Mouse (Mus musculus): ENCODE measurements around the gene Pld1. TPM values are rescaled to one million over a fixed set of nuclear protein-coding genes. Genes with fewer than 3 reads are reported as not detected.

Gene Pld1
- polyA plus RNA-seq, 1 experiment = 9.0 TPM

- H3K4me1 ChIP-seq (ENCODE audit: control insufficient read depth, insufficient read depth, low read length) = no peaks in the 10 kb centered on the region
- no peak for DNase-seq
- no peak overlapping the region for H3K4me3 ChIP-seq (replicated peaks; ENCODE audit: extremely low read depth, low read depth, low read length)
- TF ChIP-seq POLR2A (IDR thresholded peaks at IDR 0.05; ENCODE audit: borderline replicate concordance, extremely low read depth, low read depth, low read length) = no peak
- TF ChIP-seq CTCF (IDR thresholded peaks at IDR 0.05; ENCODE audit: insufficient read depth, low read length) = no peak
- WGBS = 66% methylated on average over 3 of the region's 3 CpGs
Measured at GRCm38 (mm10) chr3:27961162-27961561, 22.7 kb downstream of the Pld1 start.

GRCm38 (mm10) chr3:27963795-27964201, 25.3 kb downstream of the Pld1 start:
- no peak for DNase-seq
- TF ChIP-seq POLR2A (IDR thresholded peaks at IDR 0.05; ENCODE audit: borderline replicate concordance, extremely low read depth, low read depth, low read length) (no peak), CTCF (IDR thresholded peaks at IDR 0.05; ENCODE audit: insufficient read depth, low read length) (no peak)
- Histone ChIP-seq H3K4me1 (ENCODE audit: control insufficient read depth, insufficient read depth, low read length) (no peaks in the 10 kb centered on the region), H3K4me3 (replicated peaks; ENCODE audit: extremely low read depth, low read depth, low read length) (no peak overlapping the region)
- WGBS = 41% methylated on average over 6 of the region's 6 CpGs

- no peak overlapping the region for H3K4me3 ChIP-seq (replicated peaks; ENCODE audit: extremely low read depth, low read depth, low read length)
- no peaks in the 10 kb centered on the region for H3K4me1 ChIP-seq (ENCODE audit: control insufficient read depth, insufficient read depth, low read length)
- TF ChIP-seq CTCF (IDR thresholded peaks at IDR 0.05; ENCODE audit: insufficient read depth, low read length) (no peak), POLR2A (IDR thresholded peaks at IDR 0.05; ENCODE audit: borderline replicate concordance, extremely low read depth, low read depth, low read length) (no peak)
- DNase-seq = no peak
- 79% methylated on average over 8 of the region's 8 CpGs for WGBS
Measured at GRCm38 (mm10) chr3:27968671-27969070, 30.2 kb downstream of the Pld1 start.

GRCm38 (mm10) chr3:27973936-27974335, 35.4 kb downstream of the Pld1 start:
- WGBS = 90% methylated on average over 7 of the region's 7 CpGs
- TF ChIP-seq POLR2A (IDR thresholded peaks at IDR 0.05; ENCODE audit: borderline replicate concordance, extremely low read depth, low read depth, low read length) = no peak
- no peak for TF ChIP-seq CTCF (IDR thresholded peaks at IDR 0.05; ENCODE audit: insufficient read depth, low read length)
- no peak for DNase-seq
- Histone ChIP-seq H3K4me1 (ENCODE audit: control insufficient read depth, insufficient read depth, low read length) (no peaks in the 10 kb centered on the region; the same call in 1 of the 2 replicates), H3K4me3 (replicated peaks; ENCODE audit: extremely low read depth, low read depth, low read length) (no peak overlapping the region)

GRCm38 (mm10) chr3:27974981-27975380, 36.5 kb downstream of the Pld1 start:
- WGBS = 99% methylated on average over 3 of the region's 3 CpGs

GRCm38 (mm10) chr3:27976931-27977544, 38.5 kb downstream of the Pld1 start:
- DNase-seq = no peak
- WGBS = 61% methylated on average over 10 of the region's 10 CpGs
- TF ChIP-seq POLR2A (IDR thresholded peaks at IDR 0.05; ENCODE audit: borderline replicate concordance, extremely low read depth, low read depth, low read length) (no peak), CTCF (IDR thresholded peaks at IDR 0.05; ENCODE audit: insufficient read depth, low read length) (no peak)
- no peak overlapping the region for H3K4me3 ChIP-seq (replicated peaks; ENCODE audit: extremely low read depth, low read depth, low read length)
- no peaks in the 10 kb centered on the region; the same call in 1 of the 2 replicates for H3K4me1 ChIP-seq (ENCODE audit: control insufficient read depth, insufficient read depth, low read length)

More at GRCm38 (mm10) chr3:27974981-27975380, 36.5 kb downstream of the Pld1 start:
- no peak for DNase-seq
- no peak for TF ChIP-seq CTCF (IDR thresholded peaks at IDR 0.05; ENCODE audit: insufficient read depth, low read length)
- TF ChIP-seq POLR2A (IDR thresholded peaks at IDR 0.05; ENCODE audit: borderline replicate concordance, extremely low read depth, low read depth, low read length) = no peak
- Histone ChIP-seq H3K4me1 (ENCODE audit: control insufficient read depth, insufficient read depth, low read length) (no peaks in the 10 kb centered on the region; the same call in 1 of the 2 replicates), H3K4me3 (replicated peaks; ENCODE audit: extremely low read depth, low read depth, low read length) (no peak overlapping the region)

- TF ChIP-seq POLR2A (IDR thresholded peaks at IDR 0.05; ENCODE audit: borderline replicate concordance, extremely low read depth, low read depth, low read length) = no peak
- TF ChIP-seq CTCF (IDR thresholded peaks at IDR 0.05; ENCODE audit: insufficient read depth, low read length) = no peak
- no peaks in the 10 kb centered on the region; the same call in 1 of the 2 replicates for H3K4me1 ChIP-seq (ENCODE audit: control insufficient read depth, insufficient read depth, low read length)
- DNase-seq = no peak
- H3K4me3 ChIP-seq (replicated peaks; ENCODE audit: extremely low read depth, low read depth, low read length) = no peak overlapping the region
- 57% methylated on average over 9 of the region's 9 CpGs for WGBS
Measured at GRCm38 (mm10) chr3:27978030-27978723, 39.7 kb downstream of the Pld1 start.

- 65% methylated on average over 4 of the region's 4 CpGs for WGBS
- H3K4me1 ChIP-seq (ENCODE audit: control insufficient read depth, insufficient read depth, low read length) = peaks cover 3% of the 10 kb centered on the region
- H3K4me3 ChIP-seq (replicated peaks; ENCODE audit: extremely low read depth, low read depth, low read length) = no peak overlapping the region
- no peak for TF ChIP-seq CTCF (IDR thresholded peaks at IDR 0.05; ENCODE audit: insufficient read depth, low read length)
- no peak for TF ChIP-seq POLR2A (IDR thresholded peaks at IDR 0.05; ENCODE audit: borderline replicate concordance, extremely low read depth, low read depth, low read length)
- DNase-seq = no peak
Measured at GRCm38 (mm10) chr3:27981591-27981990, 43.1 kb downstream of the Pld1 start.

GRCm38 (mm10) chr3:27982436-27983017, 44.0 kb downstream of the Pld1 start:
- Histone ChIP-seq H3K4me3 (replicated peaks; ENCODE audit: extremely low read depth, low read depth, low read length) (no peak overlapping the region), H3K4me1 (ENCODE audit: control insufficient read depth, insufficient read depth, low read length) (peaks cover 3% of the 10 kb centered on the region)
- DNase-seq = peak; percentile 78
- 41% methylated on average over 7 of the region's 7 CpGs for WGBS
- peak; percentile 57 for TF ChIP-seq CTCF (IDR thresholded peaks at IDR 0.05; ENCODE audit: insufficient read depth, low read length)
- TF ChIP-seq POLR2A (IDR thresholded peaks at IDR 0.05; ENCODE audit: borderline replicate concordance, extremely low read depth, low read depth, low read length) = no peak
